Mouse (Mus musculus) mesoderm, embryonic 11.5 days (tissue): ENCODE data around the gene Popdc3.
"Not testable (repeated sequence)": the region's sequence is repeated elsewhere in the genome, so short reads cannot be mapped to it uniquely, and the experiment has no call there.

Experiments used
- DNase-seq: peaks from one replicate; pipeline ENCODE4 v3.0.0-alpha.2; 2012; ENCODE audit warnings: low read depth, low spot score

Gene Popdc3

GRCm38 (mm10) chr10:45311624-45312023, 133.7 kb downstream of the Popdc3 start:
- DNase-seq: peak; percentile 38

- DNase-seq: no peak
These were observed 137.0 kb downstream of the Popdc3 start for GRCm38 (mm10) chr10:45314865-45315264.

- no peak for DNase-seq
These were observed 141.0 kb downstream of the Popdc3 start for GRCm38 (mm10) chr10:45318922-45319321.

GRCm38 (mm10) chr10:45320296-45320695, 142.4 kb downstream of the Popdc3 start:
- no peak for DNase-seq

GRCm38 (mm10) chr10:45324159-45324558, 146.3 kb downstream of the Popdc3 start:
- DNase-seq: no peak

GRCm38 (mm10) chr10:45328196-45329000, 150.5 kb downstream of the Popdc3 start:
- no peak for DNase-seq

GRCm38 (mm10) chr10:45334925-45335324, 157.0 kb downstream of the Popdc3 start:
- DNase-seq: no peak

GRCm38 (mm10) chr10:45335434-45336422, 157.8 kb downstream of the Popdc3 start, which contains the start of gene Bves:
Bves (plus strand) TSS chr10:45335772.
- peak; percentile 65 for DNase-seq

GRCm38 (mm10) chr10:45339106-45339505, 161.2 kb downstream of the Popdc3 start:
- DNase-seq: no peak

GRCm38 (mm10) chr10:45344381-45344780, 166.5 kb downstream of the Popdc3 start:
- DNase-seq: no peak

GRCm38 (mm10) chr10:45345217-45345616, 167.3 kb downstream of the Popdc3 start:
- peak; percentile 41 for DNase-seq

- DNase-seq: not testable (repeated sequence)
These were observed 170.2 kb downstream of the Popdc3 start for GRCm38 (mm10) chr10:45348143-45348542.

- DNase-seq: no peak
These were observed 178.2 kb downstream of the Popdc3 start for GRCm38 (mm10) chr10:45356091-45356490.

- no peak for DNase-seq
These were observed 185.5 kb downstream of the Popdc3 start for GRCm38 (mm10) chr10:45363396-45363795.

- DNase-seq: no peak
These were observed 189.2 kb downstream of the Popdc3 start for GRCm38 (mm10) chr10:45366987-45367705.
